Mouse (Mus musculus) kidney, embryonic 14.5 days (tissue): Measurements from ENCODE around the gene Tacr3. TPM values are rescaled to one million over a fixed set of nuclear protein-coding genes. Genes with fewer than 3 reads are reported as not detected.
A peak's percentile ranks its signal among the peaks of the same experiment; 100 is the strongest.

Source experiments
- ATAC-seq: fragments of 200-750 bp; cut with Nextera tagmentation; 2 replicates; pipeline ENCODE4 v1.8.0; 2017; ENCODE audit warnings: moderate number of reproducible peaks, mild to moderate bottlenecking, moderate TSS enrichment, moderate library complexity; ENCODE audit not compliant: low FRiP score, low TSS enrichment
- H3K27ac ChIP-seq: fragments of 300-500 bp; sonication (generic); 2 replicates; pipeline ENCODE4 v1.5.1; 2014; ENCODE audit warnings: low read depth, mild to moderate bottlenecking, low read length, moderate library complexity, mixed read lengths
- H3K27me3 ChIP-seq: fragments of 300-500 bp; sonication (generic); 2 replicates; pipeline ENCODE4 v1.6.1; 2014; ENCODE audit warnings: mild to moderate bottlenecking, low read length; ENCODE audit not compliant: control insufficient read depth, insufficient read depth
- H3K36me3 ChIP-seq: fragments of 300-500 bp; sonication (generic); 2 replicates; pipeline ENCODE4 v1.6.1; 2014; ENCODE audit warnings: low read length, mixed read lengths; ENCODE audit not compliant: control insufficient read depth, insufficient read depth
- H3K4me1 ChIP-seq: fragments of 300-500 bp; sonication (generic); 2 replicates; pipeline ENCODE4 v1.6.1; 2014; ENCODE audit warnings: low read length, mixed read lengths; ENCODE audit not compliant: control insufficient read depth, insufficient read depth
- H3K4me2 ChIP-seq: fragments of 300-500 bp; sonication (generic); replicated peaks from 2 replicates; pipeline ENCODE4 v1.6.1; 2014; ENCODE audit warnings: low read depth, mild to moderate bottlenecking, low read length
- H3K4me3 ChIP-seq: fragments of 300-500 bp; sonication (generic); 2 replicates; pipeline ENCODE4 v1.5.1; 2014; ENCODE audit warnings: mild to moderate bottlenecking, low read length
- H3K9ac ChIP-seq: fragments of 300-500 bp; sonication (generic); 2 replicates; pipeline ENCODE4 v1.6.1; 2014; ENCODE audit warnings: low read depth, mild to moderate bottlenecking, low read length, moderate library complexity
- H3K9me3 ChIP-seq: fragments of 300-500 bp; sonication (generic); 2 replicates; pipeline ENCODE4 v1.6.1; 2016; ENCODE audit warnings: low read length; ENCODE audit not compliant: control insufficient read depth
- WGBS: fragments of 180-500 bp; shearing (Covaris S2); extraction: QIAGEN DNeasy Blood & Tissue Kit; methylation state at CpG from one replicate; pipeline ENCODE4 v1.1.7; 2014; 5-methylcytosine and 5-hydroxymethylcytosine counted together
- polyA plus RNA-seq: library from polyadenylated mRNA; unstranded; fragments of >200 nt; fragmentation: Nextera tagmentation; extraction: Ambion mirVana; gene quantifications from 2 replicates; pipeline ENCODE4 v1.2.1, GENCODE M21; 2014

Gene Tacr3
- polyA plus RNA-seq = 2.4 and 4.3 TPM in 2 replicates

DNA sequence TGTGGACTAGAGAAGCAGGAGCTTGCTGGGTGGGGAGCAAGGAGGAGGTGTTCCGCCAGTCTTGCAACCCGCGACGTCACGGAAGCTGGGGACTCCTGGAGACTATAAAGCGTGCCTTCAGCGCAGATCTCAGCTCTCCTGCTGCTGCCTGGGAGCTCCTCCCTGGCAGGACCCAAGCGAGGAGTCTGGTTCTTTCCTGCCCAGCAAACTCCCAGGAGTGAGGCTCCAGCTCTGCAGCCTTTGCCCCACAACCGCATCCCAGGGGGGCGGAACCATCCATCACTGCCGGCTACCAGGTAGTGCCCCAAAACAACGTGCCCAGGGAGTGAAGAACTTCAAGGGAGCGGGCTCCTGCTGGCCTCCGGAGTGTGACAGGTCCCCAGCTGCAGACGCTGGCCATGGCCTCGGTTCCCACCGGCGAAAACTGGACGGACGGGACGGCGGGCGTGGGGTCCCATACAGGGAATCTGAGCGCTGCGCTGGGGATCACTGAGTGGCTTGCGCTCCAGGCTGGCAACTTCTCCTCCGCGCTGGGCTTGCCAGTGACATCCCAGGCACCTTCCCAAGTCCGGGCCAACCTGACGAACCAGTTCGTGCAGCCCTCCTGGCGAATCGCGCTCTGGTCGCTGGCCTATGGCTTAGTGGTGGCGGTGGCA is at the start of gene Tacr3:
Gene Tacr3 (plus strand): TSS at position 133 of the 656 bp plus-strand sequence.
- Histone ChIP-seq H3K27me3 (no peaks in the 10 kb centered on the region), H3K36me3 (no peaks in the 10 kb centered on the region), H3K4me2 (peak within 1 kb of the TSS; percentile 90), H3K4me3 (peak within 1 kb of the TSS; percentile 53), H3K27ac (no peak within 1 kb of the TSS), H3K9me3 (no peaks in the 10 kb centered on the region), H3K9ac (peak within 1 kb of the TSS; percentile 40; the same call in 1 of the 2 replicates), H3K4me1 (peaks cover 3% of the 10 kb centered on the region; the same call in 1 of the 2 replicates)
- ATAC-seq = peak; percentile 89
- 1% methylated on average over 32 of the region's 36 CpGs for WGBS

DNA sequence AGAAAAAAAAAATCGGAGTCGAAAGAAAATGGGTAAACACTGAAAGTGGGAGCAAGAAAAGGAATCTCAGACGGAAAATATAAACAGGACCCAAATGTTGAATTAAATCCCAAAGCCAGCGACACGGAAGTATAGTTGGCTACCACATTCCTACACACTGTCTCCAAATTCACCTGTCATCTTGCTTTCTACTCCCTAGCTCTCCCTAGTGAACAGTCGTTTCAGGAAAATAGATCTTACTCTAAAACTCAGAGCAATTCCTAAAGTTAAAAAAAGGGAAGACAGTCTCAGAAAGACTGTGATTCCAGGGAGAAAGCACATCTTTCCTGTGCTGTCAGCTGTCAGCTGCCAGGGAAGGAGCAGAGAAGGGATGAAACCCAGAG is 324 bp upstream of the Tacr3 start:
- WGBS = 55% methylated on average over 6 of the region's 6 CpGs
- ATAC-seq = peak; percentile 13; the same call in 1 of the 2 replicates

GRCm38 (mm10) chr3:134829531-134829921 is 719 bp downstream of the Tacr3 start:
- peak overlapping the region; percentile 40; the same call in 1 of the 2 replicates for H3K9ac ChIP-seq
- H3K4me3 ChIP-seq = peak overlapping the region; percentile 53
- 7% methylated on average over 13 of the region's 13 CpGs for WGBS
- peak; percentile 51 for ATAC-seq
- H3K27me3 ChIP-seq = no peaks in the 10 kb centered on the region
- no peak overlapping the region for H3K27ac ChIP-seq
- peaks cover 3% of the 10 kb centered on the region; the same call in 1 of the 2 replicates for H3K4me1 ChIP-seq
- peak overlapping the region; percentile 90 for H3K4me2 ChIP-seq
- H3K9me3 ChIP-seq = no peaks in the 10 kb centered on the region
- H3K36me3 ChIP-seq = no peaks in the 10 kb centered on the region

More for the DNA sequence above, 324 bp upstream of the Tacr3 start:
- H3K36me3 ChIP-seq = no peaks in the 10 kb centered on the region
- no peaks in the 10 kb centered on the region for H3K27me3 ChIP-seq
- no peak overlapping the region for H3K27ac ChIP-seq
- H3K9me3 ChIP-seq = no peaks in the 10 kb centered on the region
- no peak overlapping the region for H3K9ac ChIP-seq
- peaks cover 3% of the 10 kb centered on the region; the same call in 1 of the 2 replicates for H3K4me1 ChIP-seq
- H3K4me3 ChIP-seq = peak overlapping the region; percentile 53
- peak overlapping the region; percentile 90 for H3K4me2 ChIP-seq

DNA sequence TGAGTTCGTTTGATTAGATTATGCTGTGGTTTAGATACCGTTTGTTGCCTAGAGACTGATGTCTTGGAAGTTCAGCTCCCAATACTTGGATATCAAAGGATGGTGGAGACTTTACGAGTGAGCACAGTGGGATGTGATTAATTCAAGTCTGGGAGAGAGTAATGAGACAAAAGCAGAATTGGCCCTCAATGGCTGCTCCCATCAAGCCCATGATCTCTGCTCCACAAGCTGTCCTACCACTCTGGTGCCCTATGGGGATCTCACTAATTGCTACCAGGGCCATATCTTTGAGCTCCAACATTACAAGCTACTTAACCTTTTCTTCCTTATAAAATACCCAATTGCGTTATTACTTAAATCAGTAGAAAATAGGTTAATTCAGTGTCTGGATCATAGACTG is 22.5 kb downstream of the Tacr3 start:
- WGBS = 64% methylated on average over 4 of the region's 4 CpGs

GRCm38 (mm10) chr3:134877701-134878100 is 48.9 kb downstream of the Tacr3 start:
- Histone ChIP-seq H3K27ac (no peak overlapping the region), H3K9me3 (no peaks in the 10 kb centered on the region), H3K4me1 (no peaks in the 10 kb centered on the region), H3K4me2 (no peak overlapping the region), H3K9ac (no peak overlapping the region), H3K27me3 (no peaks in the 10 kb centered on the region), H3K4me3 (no peak overlapping the region), H3K36me3 (no peaks in the 10 kb centered on the region)
- WGBS = 93% methylated on average over 1 of the region's 1 CpGs
- ATAC-seq = no peak

More for the DNA sequence above, 22.5 kb downstream of the Tacr3 start:
- Histone ChIP-seq H3K4me2 (no peak overlapping the region), H3K9me3 (no peaks in the 10 kb centered on the region), H3K9ac (no peak overlapping the region), H3K4me1 (no peaks in the 10 kb centered on the region), H3K27me3 (no peaks in the 10 kb centered on the region), H3K36me3 (no peaks in the 10 kb centered on the region), H3K27ac (no peak overlapping the region), H3K4me3 (no peak overlapping the region)
- no peak for ATAC-seq

GRCm38 (mm10) chr3:134895831-134896230 is 67.0 kb downstream of the Tacr3 start:
- no peak overlapping the region for H3K9ac ChIP-seq
- no peak overlapping the region for H3K4me3 ChIP-seq
- H3K36me3 ChIP-seq = no peaks in the 10 kb centered on the region
- WGBS = 69% methylated on average over 2 of the region's 2 CpGs
- no peaks in the 10 kb centered on the region for H3K9me3 ChIP-seq
- no peak overlapping the region for H3K4me2 ChIP-seq
- no peak for ATAC-seq
- no peak overlapping the region for H3K27ac ChIP-seq
- no peaks in the 10 kb centered on the region for H3K27me3 ChIP-seq
- H3K4me1 ChIP-seq = no peaks in the 10 kb centered on the region

GRCm38 (mm10) chr3:134908890-134909289 is 80.1 kb downstream of the Tacr3 start:
- H3K4me3 ChIP-seq = no peak overlapping the region
- H3K27ac ChIP-seq = no peak overlapping the region
- H3K4me2 ChIP-seq = no peak overlapping the region
- H3K4me1 ChIP-seq = no peaks in the 10 kb centered on the region
- no peak overlapping the region for H3K9ac ChIP-seq
- 72% methylated on average over 3 of the region's 3 CpGs for WGBS
- H3K9me3 ChIP-seq = no peaks in the 10 kb centered on the region
- ATAC-seq = no peak
- no peaks in the 10 kb centered on the region for H3K36me3 ChIP-seq
- H3K27me3 ChIP-seq = no peaks in the 10 kb centered on the region

- Histone ChIP-seq H3K4me3 (no peak overlapping the region), H3K9me3 (no peaks in the 10 kb centered on the region), H3K9ac (no peak overlapping the region), H3K36me3 (no peaks in the 10 kb centered on the region), H3K27me3 (no peaks in the 10 kb centered on the region), H3K4me2 (no peak overlapping the region), H3K4me1 (no peaks in the 10 kb centered on the region), H3K27ac (no peak overlapping the region)
- ATAC-seq = no peak
- WGBS = 96% methylated on average over 1 of the region's 1 CpGs
Measured at GRCm38 (mm10) chr3:134934703-134935102, 105.9 kb downstream of the Tacr3 start.

DNA sequence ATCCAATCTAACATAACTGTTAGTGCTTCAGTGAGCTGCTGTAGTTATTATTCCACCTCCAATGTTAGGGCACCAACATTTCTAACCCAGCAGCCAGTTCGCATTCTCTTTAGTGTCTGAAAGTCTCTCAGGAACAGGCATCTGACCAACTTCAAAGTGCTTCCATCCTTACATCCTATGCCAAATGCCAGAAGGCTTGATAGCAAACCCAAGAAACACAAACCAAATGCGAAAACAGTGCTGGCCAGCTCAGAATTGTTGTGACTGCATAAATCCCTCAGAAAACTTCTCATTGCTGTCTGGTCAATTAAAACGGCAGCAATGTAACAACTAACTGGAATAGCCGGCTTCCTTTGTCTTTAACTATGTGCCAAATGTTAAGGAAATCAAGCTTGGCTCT is 106.7 kb downstream of the Tacr3 start:
- Histone ChIP-seq H3K4me3 (no peak overlapping the region), H3K27ac (no peak overlapping the region), H3K27me3 (no peaks in the 10 kb centered on the region), H3K9me3 (no peaks in the 10 kb centered on the region), H3K36me3 (no peaks in the 10 kb centered on the region), H3K4me1 (no peaks in the 10 kb centered on the region), H3K9ac (no peak overlapping the region), H3K4me2 (no peak overlapping the region)
- 76% methylated on average over 4 of the region's 4 CpGs for WGBS
- ATAC-seq = no peak
